Mouse (Mus musculus) CH12F3 (cell line): ENCODE data around the gene Atraid.
"Not testable (repeated sequence)": the region's sequence is repeated elsewhere in the genome, so short reads cannot be mapped to it uniquely, and the experiment has no call there.

Experiments
- in situ Hi-C: fragments of 300-500 bp; cut with MboI; formaldehyde crosslinking; loops from 2 replicates; pipeline ENCODE4 v1.14.3; 2020; ENCODE audit warnings: low sequenced_read_pairs

Gene Atraid

GRCm38 (mm10) chr5:31053728-31054127, 5.6 kb downstream of the Atraid start:
- in situ Hi-C loops: not testable (repeated sequence)

- in situ Hi-C loops: no loop called here
These were observed 6.4 kb downstream of the Atraid start, which contains the start of gene Cad for GRCm38 (mm10) chr5:31054261-31055215. Gene Cad (plus strand): TSS chr5:31054780.

- in situ Hi-C loops: no loop called here
These were observed 7.4 kb downstream of the Atraid start for GRCm38 (mm10) chr5:31055216-31056140.

- in situ Hi-C loops: no loop called here
These were observed 21.7 kb downstream of the Atraid start for GRCm38 (mm10) chr5:31069810-31070209.

GRCm38 (mm10) chr5:31071059-31071458, 22.9 kb downstream of the Atraid start:
- in situ Hi-C loops: no loop called here

- in situ Hi-C loops: no loop called here
These were observed 23.7 kb downstream of the Atraid start for GRCm38 (mm10) chr5:31071821-31072220.

- in situ Hi-C loops: no loop called here
These were observed 25.1 kb downstream of the Atraid start for GRCm38 (mm10) chr5:31073176-31073575.

- in situ Hi-C loops: no loop called here
These were observed 28.2 kb downstream of the Atraid start for GRCm38 (mm10) chr5:31076346-31076745.

- in situ Hi-C loops: no loop called here
These were observed 32.1 kb downstream of the Atraid start for GRCm38 (mm10) chr5:31080059-31080794.

GRCm38 (mm10) chr5:31080795-31081164, 32.7 kb downstream of the Atraid start:
- in situ Hi-C loops: no loop called here

- in situ Hi-C loops: no loop called here
These were observed 33.3 kb downstream of the Atraid start for GRCm38 (mm10) chr5:31081386-31081785.

- in situ Hi-C loops: no loop called here
These were observed 34.2 kb downstream of the Atraid start for GRCm38 (mm10) chr5:31082355-31082754.

- in situ Hi-C loops: no loop called here
These were observed 35.0 kb downstream of the Atraid start for GRCm38 (mm10) chr5:31082935-31083625.

- in situ Hi-C loops: no loop called here
These were observed 35.8 kb downstream of the Atraid start for GRCm38 (mm10) chr5:31083949-31084348.

- in situ Hi-C loops: no loop called here
These were observed 38.5 kb downstream of the Atraid start for GRCm38 (mm10) chr5:31086606-31087005.

- in situ Hi-C loops: no loop called here
These were observed 39.0 kb downstream of the Atraid start for GRCm38 (mm10) chr5:31087131-31087530.

GRCm38 (mm10) chr5:31092231-31092975, 44.3 kb downstream of the Atraid start:
- in situ Hi-C loops: no loop called here

- in situ Hi-C loops: no loop called here
These were observed 45.3 kb downstream of the Atraid start for GRCm38 (mm10) chr5:31093151-31094041.
